Mouse (Mus musculus): ENCODE measurements around the gene Clk2. TPM values are rescaled to one million over a fixed set of nuclear protein-coding genes. Genes with fewer than 3 reads are reported as not detected.
"Not testable (repeated sequence)": the region's sequence is repeated elsewhere in the genome, so short reads cannot be mapped to it uniquely, and the experiment has no call there.

Clk2 gene
- polyA plus RNA-seq, 1 experiment = 22.2 TPM

DNA sequence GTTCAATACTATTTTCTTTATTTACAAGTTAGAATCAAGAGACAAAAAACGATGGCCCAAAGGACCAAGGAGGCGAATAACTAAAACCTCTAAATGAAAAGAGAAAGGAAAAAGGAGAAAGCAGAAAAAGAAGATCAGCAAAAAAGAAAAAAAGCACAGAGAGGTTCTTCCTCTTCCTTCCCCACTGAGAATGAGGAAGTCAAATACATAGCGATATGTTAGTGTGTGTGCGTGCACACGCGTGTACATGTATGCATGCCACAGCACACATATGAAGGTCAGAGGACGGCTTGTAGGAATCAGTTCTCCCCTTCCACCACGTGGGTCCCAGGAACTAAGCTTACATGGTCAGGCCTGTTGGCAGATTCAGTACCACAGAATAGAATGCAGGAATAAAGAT is 7.6 kb upstream of the Clk2 start:
- Histone ChIP-seq H3K4me3 (no peak overlapping the region), H3K79me2 (ENCODE audit: control insufficient read depth, insufficient read depth) (no peaks in the 10 kb centered on the region), H3K27me3 (ENCODE audit: control insufficient read depth, insufficient read depth, insufficient read length) (peaks cover 35% of the 10 kb centered on the region), H3K36me3 (ENCODE audit: control insufficient read depth, insufficient read depth) (no peaks in the 10 kb centered on the region), H3K4me2 (ENCODE audit: low read depth) (no peak overlapping the region), H3ac (ENCODE audit: control insufficient read depth, insufficient read length) (no peak overlapping the region)
- no peak for TF ChIP-seq POLR2AphosphoS2 (IDR thresholded peaks at IDR 0.05; ENCODE audit: insufficient read length, low read depth)
- no peak for TF ChIP-seq SRF (IDR thresholded peaks at IDR 0.05; ENCODE audit: control insufficient read depth, insufficient read length, low read depth)
- TF ChIP-seq E2F4 (IDR thresholded peaks at IDR 0.05; ENCODE audit: insufficient read depth) = no peak
- TF ChIP-seq MYOD1 (IDR thresholded peaks at IDR 0.05; ENCODE audit: control insufficient read depth in 1 of 3, insufficient read length in 2 of 3, low read depth in 2 of 3) = no peak
- TF ChIP-seq TCF12 (IDR thresholded peaks at IDR 0.05; ENCODE audit: insufficient read depth, poor library complexity, severe bottlenecking) = no peak
- no peak for TF ChIP-seq REST (IDR thresholded peaks at IDR 0.05; ENCODE audit: insufficient read depth, insufficient read length)
- TF ChIP-seq TCF3 (IDR thresholded peaks at IDR 0.05; ENCODE audit: insufficient read length, low read depth) = no peak

- no peak overlapping the region for H3K4me3 ChIP-seq
These were observed 5.9 kb upstream of the Clk2 start for GRCm38 (mm10) chr3:89158651-89159050.

DNA sequence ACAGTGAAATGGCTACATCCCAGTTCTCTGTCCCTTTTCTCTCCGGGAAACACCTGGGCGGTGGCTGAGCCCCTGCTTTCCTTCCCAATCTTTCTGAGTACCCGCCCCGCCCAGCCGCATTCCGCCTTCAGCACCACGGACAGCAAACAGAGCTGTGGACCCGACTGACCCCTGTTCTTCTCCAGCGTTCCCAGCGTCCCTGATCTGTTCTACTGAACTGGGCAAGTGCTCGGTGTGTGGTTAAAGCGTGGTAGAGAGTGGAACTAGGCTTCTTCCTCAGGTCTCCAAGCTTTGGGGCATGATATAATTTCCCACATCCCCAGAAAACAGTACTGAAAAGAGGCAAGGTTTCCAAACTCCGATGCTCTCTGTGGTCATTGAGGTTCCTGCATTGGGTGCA is 5.4 kb upstream of the Clk2 start:
- no peaks in the 10 kb centered on the region for H3K36me3 ChIP-seq (ENCODE audit: control insufficient read depth, insufficient read depth)
- no peaks in the 10 kb centered on the region for H3K79me2 ChIP-seq (ENCODE audit: control insufficient read depth, insufficient read depth)
- H3K4me2 ChIP-seq (ENCODE audit: low read depth) = peak overlapping the region; percentile 56
- TF ChIP-seq POLR2AphosphoS2 (IDR thresholded peaks at IDR 0.05; ENCODE audit: insufficient read length, low read depth) (no peak), TCF12 (IDR thresholded peaks at IDR 0.05; ENCODE audit: insufficient read depth, poor library complexity, severe bottlenecking) (no peak), SRF (IDR thresholded peaks at IDR 0.05; ENCODE audit: control insufficient read depth, insufficient read length, low read depth) (no peak), REST (IDR thresholded peaks at IDR 0.05; ENCODE audit: insufficient read depth, insufficient read length) (peak; percentile 94)
- H3K4me3 ChIP-seq = no peak overlapping the region
- peaks cover 23% of the 10 kb centered on the region for H3K27me3 ChIP-seq (ENCODE audit: control insufficient read depth, insufficient read depth, insufficient read length)
- no peak overlapping the region for H3ac ChIP-seq (ENCODE audit: control insufficient read depth, insufficient read length)

More at GRCm38 (mm10) chr3:89158651-89159050, 5.9 kb upstream of the Clk2 start:
- no peaks in the 10 kb centered on the region for H3K79me2 ChIP-seq (ENCODE audit: control insufficient read depth, insufficient read depth)
- no peaks in the 10 kb centered on the region for H3K36me3 ChIP-seq (ENCODE audit: control insufficient read depth, insufficient read depth)
- no peak for TF ChIP-seq MYOG (IDR thresholded peaks at IDR 0.05; ENCODE audit: control insufficient read depth in 1 of 3, insufficient read depth in 1 of 3, insufficient read length in 2 of 3, low read depth in 2 of 3)
- no peak for TF ChIP-seq TCF12 (IDR thresholded peaks at IDR 0.05; ENCODE audit: insufficient read depth, poor library complexity, severe bottlenecking)
- no peak for TF ChIP-seq POLR2AphosphoS2 (IDR thresholded peaks at IDR 0.05; ENCODE audit: insufficient read length, low read depth)
- no peak for TF ChIP-seq SRF (IDR thresholded peaks at IDR 0.05; ENCODE audit: control insufficient read depth, insufficient read length, low read depth)
- TF ChIP-seq REST (IDR thresholded peaks at IDR 0.05; ENCODE audit: insufficient read depth, insufficient read length) = no peak
- TF ChIP-seq USF1 (IDR thresholded peaks at IDR 0.05; ENCODE audit: low read depth) = no peak
- no peak for TF ChIP-seq MAX (IDR thresholded peaks at IDR 0.05; ENCODE audit: low read depth)
- no peak for TF ChIP-seq CEBPB (IDR thresholded peaks at IDR 0.05; ENCODE audit: insufficient read depth, poor library complexity, severe bottlenecking)
- no peak for TF ChIP-seq MYOD1 (IDR thresholded peaks at IDR 0.05; ENCODE audit: control insufficient read depth in 1 of 3, insufficient read length in 2 of 3, low read depth in 2 of 3)
- no peak for TF ChIP-seq POLR2A (IDR thresholded peaks at IDR 0.05; ENCODE audit: insufficient read length, low read depth)
- TF ChIP-seq E2F4 (IDR thresholded peaks at IDR 0.05; ENCODE audit: insufficient read depth) = no peak
- TF ChIP-seq TCF3 (IDR thresholded peaks at IDR 0.05; ENCODE audit: insufficient read length, low read depth) = no peak
- peaks cover 27% of the 10 kb centered on the region for H3K27me3 ChIP-seq (ENCODE audit: control insufficient read depth, insufficient read depth, insufficient read length)
- H3ac ChIP-seq (ENCODE audit: control insufficient read depth, insufficient read length) = no peak overlapping the region
- H3K4me2 ChIP-seq (ENCODE audit: low read depth) = no peak overlapping the region

- Histone ChIP-seq H3ac (ENCODE audit: control insufficient read depth, insufficient read length) (no peak within 1 kb of the TSS), H3K4me3 (no peak within 1 kb of the TSS), H3K27me3 (ENCODE audit: control insufficient read depth, insufficient read depth, insufficient read length) (peaks cover 22% of the 10 kb centered on the region), H3K36me3 (ENCODE audit: control insufficient read depth, insufficient read depth) (no peaks in the 10 kb centered on the region), H3K79me2 (ENCODE audit: control insufficient read depth, insufficient read depth) (no peaks in the 10 kb centered on the region), H3K4me2 (ENCODE audit: low read depth) (peak within 1 kb of the TSS; percentile 56)
- TF ChIP-seq E2F4 (IDR thresholded peaks at IDR 0.05; ENCODE audit: insufficient read depth) (no peak), USF1 (IDR thresholded peaks at IDR 0.05; ENCODE audit: low read depth) (no peak), MYOG (IDR thresholded peaks at IDR 0.05; ENCODE audit: control insufficient read depth in 1 of 3, insufficient read depth in 1 of 3, insufficient read length in 2 of 3, low read depth in 2 of 3) (peak in 1 of 3 experiments; percentile 41), TCF12 (IDR thresholded peaks at IDR 0.05; ENCODE audit: insufficient read depth, poor library complexity, severe bottlenecking) (no peak), POLR2A (IDR thresholded peaks at IDR 0.05; ENCODE audit: insufficient read length, low read depth) (no peak), MYOD1 (IDR thresholded peaks at IDR 0.05; ENCODE audit: control insufficient read depth in 1 of 3, insufficient read length in 2 of 3, low read depth in 2 of 3) (peak in 1 of 3 experiments; percentile 2)
These were observed 4.8 kb upstream of the Clk2 start, which contains the start of gene Hcn3 for GRCm38 (mm10) chr3:89159616-89160344. Hcn3 (minus strand) TSS chr3:89160196.

DNA sequence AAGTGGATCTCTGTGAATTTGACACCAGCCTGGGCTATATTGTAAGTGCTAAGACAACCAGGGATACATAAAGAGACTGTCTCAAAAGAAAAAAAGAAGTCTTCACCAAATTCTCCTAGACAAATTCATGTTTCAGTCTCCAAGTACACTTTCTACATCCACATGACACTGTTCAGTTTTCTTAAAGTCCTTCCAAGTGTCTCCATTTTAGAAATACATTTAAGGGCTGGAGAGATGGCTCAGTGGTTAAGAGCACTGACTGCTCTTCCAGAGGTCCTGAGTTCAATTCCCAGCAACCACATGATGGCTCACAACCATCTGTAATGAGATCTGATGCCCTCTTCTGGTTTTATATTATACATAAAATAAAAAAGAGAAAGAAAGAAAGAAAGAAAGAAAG is 3.4 kb upstream of the Clk2 start:
- peaks cover 12% of the 10 kb centered on the region for H3K79me2 ChIP-seq (ENCODE audit: control insufficient read depth, insufficient read depth)
- not testable (repeated sequence) for H3K36me3 ChIP-seq (ENCODE audit: control insufficient read depth, insufficient read depth); H3ac ChIP-seq (ENCODE audit: control insufficient read depth, insufficient read length); H3K4me3 ChIP-seq; H3K4me2 ChIP-seq (ENCODE audit: low read depth)
- H3K27me3 ChIP-seq (ENCODE audit: control insufficient read depth, insufficient read depth, insufficient read length) = peaks cover 17% of the 10 kb centered on the region

Measured in myocyte (in vitro differentiated cells).